Mouse (Mus musculus): Measurements from ENCODE around the gene Gm20388. TPM values are rescaled to one million over a fixed set of nuclear protein-coding genes. Genes with fewer than 3 reads are reported as not detected.

The Gm20388 gene
- total RNA-seq, 1 experiment from 2014 or later = 35.7 TPM

- no peak for ATAC-seq (replicated peaks; ENCODE audit: low read depth, poor library complexity, severe bottlenecking)
Observed at GRCm38 (mm10) chr8:122716566-122716965, 2805.9 kb downstream of the Gm20388 start.

- 0 out of 2 replicates have a peak, but pooled peaks have one; percentile 6 for ATAC-seq (replicated peaks; ENCODE audit: low read depth, poor library complexity, severe bottlenecking)
Observed at GRCm38 (mm10) chr8:122717869-122718509, 2807.3 kb downstream of the Gm20388 start.

- ATAC-seq (replicated peaks; ENCODE audit: low read depth, poor library complexity, severe bottlenecking) = no peak
Observed at GRCm38 (mm10) chr8:122718711-122719499, 2808.3 kb downstream of the Gm20388 start.

- peak; percentile 73 for ATAC-seq (replicated peaks; ENCODE audit: low read depth, poor library complexity, severe bottlenecking)
Observed at GRCm38 (mm10) chr8:122719500-122720065, 2808.9 kb downstream of the Gm20388 start.

- peak; percentile 50 for ATAC-seq (replicated peaks; ENCODE audit: low read depth, poor library complexity, severe bottlenecking)
Observed at GRCm38 (mm10) chr8:122720070-122720729, 2809.6 kb downstream of the Gm20388 start.

- peak; percentile 9; the same call in 1 of the 2 replicates for ATAC-seq (replicated peaks; ENCODE audit: low read depth, poor library complexity, severe bottlenecking)
Observed at GRCm38 (mm10) chr8:122720811-122721640, 2810.4 kb downstream of the Gm20388 start.

GRCm38 (mm10) chr8:122725187-122725586 is 2814.5 kb downstream of the Gm20388 start:
- ATAC-seq (replicated peaks; ENCODE audit: low read depth, poor library complexity, severe bottlenecking) = no peak

GRCm38 (mm10) chr8:122726789-122727188 is 2816.1 kb downstream of the Gm20388 start:
- ATAC-seq (replicated peaks; ENCODE audit: low read depth, poor library complexity, severe bottlenecking) = no peak

GRCm38 (mm10) chr8:122727412-122727811 is 2816.8 kb downstream of the Gm20388 start:
- ATAC-seq (replicated peaks; ENCODE audit: low read depth, poor library complexity, severe bottlenecking) = peak; percentile 70

- no peak for ATAC-seq (replicated peaks; ENCODE audit: low read depth, poor library complexity, severe bottlenecking)
Observed at GRCm38 (mm10) chr8:122728630-122729029, 2818.0 kb downstream of the Gm20388 start.

- no peak for ATAC-seq (replicated peaks; ENCODE audit: low read depth, poor library complexity, severe bottlenecking)
Observed at GRCm38 (mm10) chr8:122735110-122735509, 2824.5 kb downstream of the Gm20388 start.

- peak; percentile 80 for ATAC-seq (replicated peaks; ENCODE audit: low read depth, poor library complexity, severe bottlenecking)
Observed at GRCm38 (mm10) chr8:122735542-122736473, 2825.2 kb downstream of the Gm20388 start.

GRCm38 (mm10) chr8:122736623-122737022 is 2826.0 kb downstream of the Gm20388 start:
- no peak for ATAC-seq (replicated peaks; ENCODE audit: low read depth, poor library complexity, severe bottlenecking)

GRCm38 (mm10) chr8:122737071-122737470 is 2826.4 kb downstream of the Gm20388 start:
- ATAC-seq (replicated peaks; ENCODE audit: low read depth, poor library complexity, severe bottlenecking) = peak; percentile 31; the same call in 1 of the 2 replicates

- no peak for ATAC-seq (replicated peaks; ENCODE audit: low read depth, poor library complexity, severe bottlenecking)
Observed at GRCm38 (mm10) chr8:122737886-122738285, 2827.2 kb downstream of the Gm20388 start.

- ATAC-seq (replicated peaks; ENCODE audit: low read depth, poor library complexity, severe bottlenecking) = no peak
Observed at GRCm38 (mm10) chr8:122739102-122739725, 2828.6 kb downstream of the Gm20388 start.

- no peak for ATAC-seq (replicated peaks; ENCODE audit: low read depth, poor library complexity, severe bottlenecking)
Observed at GRCm38 (mm10) chr8:122742471-122742870, 2831.8 kb downstream of the Gm20388 start.

Data from common myeloid progenitor, adult 5-6 weeks (primary cell).